Mouse (Mus musculus): ENCODE results near the gene Rps27rt. TPM values are rescaled to one million over a fixed set of nuclear protein-coding genes. Genes with fewer than 3 reads are reported as not detected.
A peak's percentile ranks its signal among the peaks of the same experiment; 100 is the strongest.
"Not testable (repeated sequence)": the region's sequence is repeated elsewhere in the genome, so short reads cannot be mapped to it uniquely, and the experiment has no call there.

Rps27rt gene
- polyA plus RNA-seq, 1 experiment from 2014 or later, result 524 TPM

DNA sequence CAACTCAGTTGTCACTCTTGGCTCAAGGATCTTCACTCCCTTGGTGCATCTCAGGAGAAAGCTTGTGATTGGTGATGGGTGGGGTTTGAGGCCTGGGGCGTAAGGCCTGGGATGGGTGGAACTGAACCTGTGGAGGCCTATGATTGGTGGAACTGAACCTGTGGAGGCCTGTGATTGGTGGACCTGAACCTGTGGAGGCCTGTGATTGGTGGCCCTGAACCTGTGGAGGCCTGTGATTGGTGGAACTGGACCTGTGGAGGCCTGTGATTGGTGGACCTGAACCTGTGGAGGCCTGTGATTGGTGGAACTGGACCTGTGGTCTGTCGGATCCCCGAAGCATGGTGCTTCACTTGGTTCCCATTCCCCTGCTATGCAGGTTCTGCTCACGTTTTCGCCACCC is 3.2 kb upstream of the Rps27rt start:
- Histone ChIP-seq H3K9me3 (no peaks in the 10 kb centered on the region), H3K9ac (replicated peaks) (no peak overlapping the region), H3K4me2 (no peak overlapping the region), H3K27ac (no peak overlapping the region), H3K27me3 (peaks cover 2% of the 10 kb centered on the region; the same call in 1 of the 2 replicates), H3K4me3 (replicated peaks) (no peak overlapping the region), H3K4me1 (replicated peaks) (peaks cover 9% of the 10 kb centered on the region), H3K36me3 (no peaks in the 10 kb centered on the region)
- no peak for ATAC-seq (ENCODE audit: insufficient number of reproducible peaks, insufficient read depth, low FRiP score, low TSS enrichment, low read depth)
- 85% methylated on average over 5 of the region's 5 CpGs for WGBS

- 47% methylated on average over 6 of the region's 6 CpGs for WGBS
- ATAC-seq (ENCODE audit: insufficient number of reproducible peaks, insufficient read depth, low FRiP score, low TSS enrichment, low read depth), result no peak
- H3K9ac ChIP-seq (replicated peaks), result no peak overlapping the region
- peaks cover 37% of the 10 kb centered on the region for H3K27me3 ChIP-seq
- 0 out of 2 replicates have a peak overlapping the region, but pooled peaks have one; percentile 88 for H3K4me3 ChIP-seq (replicated peaks)
- no peak overlapping the region for H3K27ac ChIP-seq
- no peaks in the 10 kb centered on the region for H3K36me3 ChIP-seq
- peaks cover 27% of the 10 kb centered on the region for H3K4me1 ChIP-seq (replicated peaks)
- H3K9me3 ChIP-seq, result no peaks in the 10 kb centered on the region
- 0 out of 2 replicates have a peak overlapping the region, but pooled peaks have one; percentile 94 for H3K4me2 ChIP-seq
Observed at GRCm38 (mm10) chr9:114979969-114980368, 2.6 kb downstream of the Rps27rt start.

GRCm38 (mm10) chr9:114978281-114979111 is 4.0 kb downstream of the Rps27rt start, which contains the start of gene Osbpl10:
Gene Osbpl10, plus strand, starts transcription at chr9:114978569.
- Histone ChIP-seq H3K27me3 (peaks cover 37% of the 10 kb centered on the region), H3K9ac (replicated peaks) (peak within 1 kb of the TSS; percentile 85), H3K36me3 (no peaks in the 10 kb centered on the region), H3K9me3 (no peaks in the 10 kb centered on the region), H3K4me1 (replicated peaks) (peaks cover 27% of the 10 kb centered on the region), H3K4me3 (replicated peaks) (peak within 1 kb of the TSS; percentile 88), H3K27ac (peak within 1 kb of the TSS; percentile 86), H3K4me2 (peak within 1 kb of the TSS; percentile 94)
- under 1% methylated on average over 67 of the region's 86 CpGs for WGBS
- peak; percentile 80 for ATAC-seq (ENCODE audit: insufficient number of reproducible peaks, insufficient read depth, low FRiP score, low TSS enrichment, low read depth)

DNA sequence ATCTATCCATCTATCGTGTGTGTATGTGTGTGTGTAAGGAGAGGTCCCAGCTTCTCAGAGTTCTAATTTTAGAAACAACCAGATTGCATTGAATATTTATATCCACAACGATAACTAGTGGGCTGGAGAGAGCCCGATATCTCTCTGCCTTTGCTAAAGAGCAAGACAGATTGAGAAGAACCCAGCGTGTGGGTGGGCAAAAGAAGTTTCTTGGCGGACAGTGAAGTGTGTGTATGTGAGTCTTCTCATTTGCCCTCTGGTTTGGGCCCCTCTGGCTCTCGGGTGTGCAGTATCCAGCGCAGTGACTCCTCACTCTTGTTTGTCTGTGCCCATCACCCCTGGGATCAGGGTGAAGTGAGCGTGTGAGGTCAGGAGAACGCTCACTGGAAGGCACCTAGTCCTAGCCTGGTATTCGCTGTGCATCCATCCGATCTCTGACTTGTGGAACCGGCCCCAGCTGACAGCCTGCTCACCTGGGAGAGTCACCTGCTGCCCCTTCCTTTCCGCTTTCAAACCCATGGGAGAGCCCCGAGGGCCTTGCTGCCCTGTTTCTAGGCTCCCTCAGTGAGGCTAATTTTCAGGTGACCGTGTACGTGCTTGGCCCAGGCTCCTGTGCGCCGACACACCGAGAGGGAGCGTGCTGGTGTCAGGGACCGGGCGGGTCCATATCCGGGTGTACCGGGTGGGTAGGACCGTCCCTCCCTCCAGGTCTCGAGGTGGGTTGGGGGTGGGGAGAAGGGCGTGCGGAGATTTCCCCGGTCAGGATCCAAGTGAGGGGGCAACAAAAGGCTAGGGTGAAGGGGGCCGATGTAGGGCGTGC is 4.9 kb downstream of the Rps27rt start:
- peak overlapping the region; percentile 86; the same call in 1 of the 2 replicates for H3K27ac ChIP-seq

GRCm38 (mm10) chr9:114966286-114966685 is 16.3 kb downstream of the Rps27rt start:
- 83% methylated on average over 7 of the region's 7 CpGs for WGBS
- H3K27me3 ChIP-seq; H3K4me1 ChIP-seq (replicated peaks); H3K4me3 ChIP-seq (replicated peaks); H3K9me3 ChIP-seq; ATAC-seq (ENCODE audit: insufficient number of reproducible peaks, insufficient read depth, low FRiP score, low TSS enrichment, low read depth); H3K27ac ChIP-seq; H3K36me3 ChIP-seq; H3K4me2 ChIP-seq; H3K9ac ChIP-seq (replicated peaks): not testable (repeated sequence)

More for the DNA sequence above, 4.9 kb downstream of the Rps27rt start:
- H3K27me3 ChIP-seq, result peaks cover 37% of the 10 kb centered on the region
- peak; percentile 4 for ATAC-seq (ENCODE audit: insufficient number of reproducible peaks, insufficient read depth, low FRiP score, low TSS enrichment, low read depth)
- 11% methylated on average over 31 of the region's 31 CpGs for WGBS
- peak overlapping the region; percentile 88 for H3K4me3 ChIP-seq (replicated peaks)
- no peaks in the 10 kb centered on the region for H3K9me3 ChIP-seq
- H3K36me3 ChIP-seq, result no peaks in the 10 kb centered on the region
- H3K9ac ChIP-seq (replicated peaks), result peak overlapping the region; percentile 85
- H3K4me2 ChIP-seq, result peak overlapping the region; percentile 94
- H3K4me1 ChIP-seq (replicated peaks), result peaks cover 27% of the 10 kb centered on the region

GRCm38 (mm10) chr9:114964093-114964492 is 18.4 kb downstream of the Rps27rt start:
- H3K27ac ChIP-seq, result no peak overlapping the region
- WGBS, result 72% methylated on average over 3 of the region's 3 CpGs

GRCm38 (mm10) chr9:114960844-114961243 is 21.7 kb downstream of the Rps27rt start:
- no peak for ATAC-seq (ENCODE audit: insufficient number of reproducible peaks, insufficient read depth, low FRiP score, low TSS enrichment, low read depth)
- Histone ChIP-seq H3K4me3 (replicated peaks) (no peak overlapping the region), H3K4me2 (no peak overlapping the region), H3K9ac (replicated peaks) (no peak overlapping the region), H3K9me3 (peaks cover 4% of the 10 kb centered on the region; the same call in 1 of the 2 replicates), H3K36me3 (no peaks in the 10 kb centered on the region), H3K4me1 (replicated peaks) (no peaks in the 10 kb centered on the region), H3K27ac (no peak overlapping the region), H3K27me3 (no peaks in the 10 kb centered on the region)
- 85% methylated on average over 6 of the region's 6 CpGs for WGBS

More at GRCm38 (mm10) chr9:114964093-114964492, 18.4 kb downstream of the Rps27rt start:
- Histone ChIP-seq H3K4me2 (no peak overlapping the region), H3K9ac (replicated peaks) (no peak overlapping the region), H3K27me3 (no peaks in the 10 kb centered on the region), H3K4me3 (replicated peaks) (no peak overlapping the region), H3K9me3 (peaks cover 4% of the 10 kb centered on the region; the same call in 1 of the 2 replicates), H3K36me3 (no peaks in the 10 kb centered on the region), H3K4me1 (replicated peaks) (no peaks in the 10 kb centered on the region)
- ATAC-seq (ENCODE audit: insufficient number of reproducible peaks, insufficient read depth, low FRiP score, low TSS enrichment, low read depth), result no peak

- Histone ChIP-seq H3K4me2 (no peak overlapping the region), H3K27ac (no peak overlapping the region), H3K9me3 (peaks cover 4% of the 10 kb centered on the region; the same call in 1 of the 2 replicates), H3K4me3 (replicated peaks) (no peak overlapping the region), H3K36me3 (no peaks in the 10 kb centered on the region), H3K4me1 (replicated peaks) (no peaks in the 10 kb centered on the region), H3K27me3 (no peaks in the 10 kb centered on the region), H3K9ac (replicated peaks) (no peak overlapping the region)
- WGBS, result 68% methylated on average over 4 of the region's 4 CpGs
- ATAC-seq (ENCODE audit: insufficient number of reproducible peaks, insufficient read depth, low FRiP score, low TSS enrichment, low read depth), result no peak
Observed at GRCm38 (mm10) chr9:114960043-114960789, 22.3 kb downstream of the Rps27rt start.

GRCm38 (mm10) chr9:114956945-114957344 is 25.6 kb downstream of the Rps27rt start:
- Histone ChIP-seq H3K4me3 (replicated peaks) (no peak overlapping the region), H3K27me3 (no peaks in the 10 kb centered on the region), H3K27ac (no peak overlapping the region), H3K4me2 (no peak overlapping the region), H3K9me3 (peaks cover under 1% of the 10 kb centered on the region; the same call in 1 of the 2 replicates), H3K36me3 (no peaks in the 10 kb centered on the region), H3K4me1 (replicated peaks) (no peaks in the 10 kb centered on the region), H3K9ac (replicated peaks) (no peak overlapping the region)
- 40% methylated on average over 5 of the region's 5 CpGs for WGBS
- ATAC-seq (ENCODE audit: insufficient number of reproducible peaks, insufficient read depth, low FRiP score, low TSS enrichment, low read depth), result peak; percentile 44; the same call in 1 of the 2 replicates

GRCm38 (mm10) chr9:114955340-114955739 is 27.2 kb downstream of the Rps27rt start:
- Histone ChIP-seq H3K27me3 (no peaks in the 10 kb centered on the region), H3K27ac (no peak overlapping the region), H3K4me3 (replicated peaks) (no peak overlapping the region), H3K9me3 (no peaks in the 10 kb centered on the region), H3K36me3 (no peaks in the 10 kb centered on the region), H3K4me2 (no peak overlapping the region), H3K4me1 (replicated peaks) (no peaks in the 10 kb centered on the region; the same call in 1 of the 2 replicates), H3K9ac (replicated peaks) (no peak overlapping the region)
- WGBS, result 93% methylated on average over 11 of the region's 11 CpGs
- ATAC-seq (ENCODE audit: insufficient number of reproducible peaks, insufficient read depth, low FRiP score, low TSS enrichment, low read depth), result no peak
